Mouse (Mus musculus) left cerebral cortex, postnatal 25 days (tissue): ENCODE measurements at regions not wholly inside any gene's neighbourhood (a gene's known extent, or its start where the extent isn't known, plus 50 kb on each side); places are given as distances from the start of the nearest gene placed in this dataset.

Source experiments
- DNase-seq, 2 experiments: peaks; one replicate each; pipeline ENCODE4 v3.0.0; 2022; ENCODE audit warnings: low spot score in 2 of 2, mixed read lengths in 1 of 2
- intact Hi-C: fragments of 180-260 bp; cut with DNase I; formaldehyde crosslinking; loops from one replicate; pipeline ENCODE4 v1.15.1; 2025

GRCm38 (mm10) chr16:79986746-79987145 lies 895.8 kb upstream of the Tmprss15 start:
- intact Hi-C loops, result no loop called here
- no peak for DNase-seq

GRCm38 (mm10) chr16:79972146-79972545 lies 881.2 kb upstream of the Tmprss15 start:
- DNase-seq, result no peak
- intact Hi-C loops, result no loop called here

- DNase-seq, result no peak
- intact Hi-C loops, result no loop called here
These were observed 846.1 kb upstream of the Tmprss15 start for GRCm38 (mm10) chr16:79937042-79937441.

DNA sequence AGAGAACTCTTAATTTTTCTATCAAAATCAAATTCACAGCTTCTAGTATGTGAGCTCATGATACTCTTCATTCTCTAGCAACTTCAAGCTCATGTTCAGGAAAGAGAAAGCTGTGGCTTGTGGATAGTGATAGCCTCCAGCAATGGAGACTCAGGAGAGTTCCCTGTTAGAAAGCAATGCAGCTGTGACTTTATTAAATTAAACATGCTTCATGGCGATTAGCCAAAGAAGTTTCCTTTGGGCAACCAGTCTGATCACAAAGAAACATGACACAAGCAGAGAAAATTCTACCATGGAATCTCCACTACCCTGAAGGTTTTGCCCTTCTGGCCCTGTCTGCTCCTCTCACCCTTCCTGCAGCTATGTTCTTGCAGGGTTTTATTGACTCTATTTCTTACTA lies 816.2 kb upstream of the Tmprss15 start:
- intact Hi-C loops, result no loop called here
- no peak for DNase-seq

- intact Hi-C loops, result loop anchor here (5.0 kb wide), 1 partner anchor 1271 kb away; no protein-coding TSS in a partner anchor
- no peak for DNase-seq
These were observed 810.6 kb upstream of the Tmprss15 start for GRCm38 (mm10) chr16:79901467-79901866.

GRCm38 (mm10) chr16:79881855-79882254 lies 791.0 kb upstream of the Tmprss15 start:
- DNase-seq, result no peak
- intact Hi-C loops, result no loop called here

- intact Hi-C loops, result no loop called here
These were observed 787.2 kb upstream of the Tmprss15 start for GRCm38 (mm10) chr16:79878063-79878462.

GRCm38 (mm10) chr16:79876827-79877226 lies 785.9 kb upstream of the Tmprss15 start:
- peak in 1 of 2 experiments; percentile 19 for DNase-seq

More at GRCm38 (mm10) chr16:79878063-79878462, 787.2 kb upstream of the Tmprss15 start:
- no peak for DNase-seq

GRCm38 (mm10) chr16:79870578-79871270 lies 779.8 kb upstream of the Tmprss15 start:
- intact Hi-C loops, result no loop called here
- DNase-seq, result peak in 1 of 2 experiments; percentile 14

More at GRCm38 (mm10) chr16:79876827-79877226, 785.9 kb upstream of the Tmprss15 start:
- intact Hi-C loops, result no loop called here

DNA sequence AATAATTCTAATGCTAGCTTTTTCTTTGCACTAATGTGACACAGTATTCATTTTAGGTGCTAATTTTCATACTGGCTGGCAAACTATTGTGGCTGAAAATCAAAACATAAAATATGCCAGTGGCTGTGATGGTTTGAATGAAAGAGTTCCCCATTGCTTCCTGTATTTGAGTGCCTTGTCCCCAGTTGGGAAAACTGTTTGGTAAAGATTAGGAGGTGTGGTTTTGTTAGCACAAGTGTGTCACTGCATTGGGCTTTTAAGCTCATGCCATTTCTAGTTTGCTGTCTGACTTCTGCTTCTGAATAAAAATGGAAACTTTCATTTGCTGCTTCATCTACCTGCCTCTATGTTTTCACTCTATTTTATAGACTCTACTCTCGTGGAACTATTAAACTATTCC lies 768.6 kb upstream of the Tmprss15 start:
- no peak for DNase-seq
- intact Hi-C loops, result no loop called here

DNA sequence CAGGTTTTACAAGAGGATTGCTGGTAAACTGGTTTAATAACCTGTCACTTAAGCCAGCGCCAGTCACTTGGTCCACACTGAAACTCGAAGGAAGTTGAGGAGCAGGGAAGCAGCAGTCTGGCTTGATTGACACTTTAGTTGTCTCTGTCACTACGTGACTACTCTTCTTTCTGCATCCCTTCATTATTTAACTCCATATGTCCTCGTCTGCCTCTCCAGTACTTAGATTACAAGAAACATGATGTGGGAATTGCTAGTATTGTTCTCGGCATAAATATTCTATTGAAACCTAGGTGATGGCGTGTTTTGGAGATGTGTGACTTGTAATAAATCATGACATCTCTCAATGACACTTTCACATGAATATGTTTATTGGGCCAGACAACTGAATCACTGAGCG lies 758.3 kb upstream of the Tmprss15 start:
- DNase-seq, result no peak
- intact Hi-C loops, result no loop called here

DNA sequence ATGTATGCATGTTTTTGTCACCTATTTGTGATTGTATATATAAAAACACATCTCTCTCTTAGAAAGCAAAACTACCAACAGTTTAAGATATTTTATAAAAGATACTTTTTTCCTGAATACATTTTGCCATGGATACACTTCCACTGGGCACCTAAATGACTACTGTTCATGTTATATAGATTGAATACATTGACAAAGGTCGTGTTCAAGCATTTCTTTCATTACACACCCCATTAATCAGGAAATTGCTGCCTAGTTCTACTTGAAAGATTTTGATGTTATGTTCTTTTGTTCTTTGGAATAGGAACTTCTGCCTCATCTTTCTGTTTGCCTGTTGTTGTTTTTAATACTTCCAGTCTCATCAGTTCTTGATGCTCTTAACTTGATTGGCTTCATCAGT lies 726.0 kb upstream of the Tmprss15 start:
- DNase-seq, result no peak
- intact Hi-C loops, result no loop called here

- DNase-seq, result no peak
- intact Hi-C loops, result no loop called here
These were observed 687.8 kb upstream of the Tmprss15 start for GRCm38 (mm10) chr16:79778729-79779128.
